Mouse (Mus musculus) midbrain, embryonic 10.5 days (tissue): ENCODE measurements around the gene Golga5. TPM values are rescaled to one million over a fixed set of nuclear protein-coding genes. Genes with fewer than 3 reads are reported as not detected.
A peak's percentile ranks its signal among the peaks of the same experiment; 100 is the strongest.

ENCODE experiments used
- DNase-seq: peaks from one replicate; pipeline ENCODE4 v3.0.0-alpha.2; 2017; ENCODE audit warnings: low spot score
- H3K27ac ChIP-seq: fragments of 300-500 bp; sonication (generic); replicated peaks from 2 replicates; pipeline ENCODE4 v1.5.1; 2016; ENCODE audit warnings: mild to moderate bottlenecking
- H3K27me3 ChIP-seq: fragments of 300-500 bp; sonication (generic); 2 replicates; pipeline ENCODE4 v1.6.1; 2016; ENCODE audit warnings: low read depth, mild to moderate bottlenecking; ENCODE audit not compliant: poor library complexity, severe bottlenecking
- H3K36me3 ChIP-seq: fragments of 300-500 bp; sonication (generic); 2 replicates; pipeline ENCODE4 v1.6.1; 2016; ENCODE audit warnings: mild to moderate bottlenecking, moderate library complexity
- H3K4me1 ChIP-seq: fragments of 300-500 bp; sonication (generic); 2 replicates; pipeline ENCODE4 v1.6.1; 2016
- H3K4me3 ChIP-seq: fragments of 300-500 bp; sonication (generic); 2 replicates; pipeline ENCODE4 v1.5.1; 2016; ENCODE audit warnings: mild to moderate bottlenecking, moderate library complexity
- H3K9me3 ChIP-seq: fragments of 300-500 bp; sonication (generic); replicated peaks from 2 replicates; pipeline ENCODE4 v1.6.1; 2016; ENCODE audit warnings: mild to moderate bottlenecking
- WGBS: fragments of 180-500 bp; shearing (Covaris S2); methylation state at CpG from one replicate; pipeline ENCODE4 v1.1.7; 2016; 5-methylcytosine and 5-hydroxymethylcytosine counted together
- polyA plus RNA-seq: library from polyadenylated mRNA; unstranded; fragments of >200 nt; fragmentation: Nextera tagmentation; extraction: Ambion mirVana; gene quantifications from 2 replicates; pipeline ENCODE4 v1.2.1, GENCODE M21; 2016

Gene Golga5
- polyA plus RNA-seq, 1 experiment from 2014 or later: 24.6 TPM

DNA sequence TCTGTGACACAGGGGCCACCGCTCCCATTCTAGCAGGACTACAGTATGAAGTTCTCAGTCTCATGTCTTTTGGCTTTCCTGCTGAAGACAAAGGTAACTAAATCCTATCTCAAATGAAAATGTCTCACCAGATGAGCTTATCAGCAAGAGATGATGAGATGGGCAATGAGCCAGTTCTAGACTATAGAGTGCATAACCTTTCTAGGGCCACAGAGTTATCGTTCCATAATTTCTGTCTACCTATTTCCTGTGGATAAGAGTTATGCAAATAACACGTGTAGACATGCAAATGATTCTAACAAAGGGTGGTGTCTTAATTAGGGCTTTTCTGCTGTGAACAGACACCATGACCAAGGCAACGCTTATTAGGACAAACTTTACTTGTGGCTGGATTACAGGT lies 34.8 kb upstream of the Golga5 start:
- Histone ChIP-seq H3K27me3 (no peaks in the 10 kb centered on the region), H3K9me3 (no peaks in the 10 kb centered on the region), H3K4me3 (no peak overlapping the region), H3K27ac (no peak overlapping the region), H3K4me1 (peaks cover 13% of the 10 kb centered on the region), H3K36me3 (no peaks in the 10 kb centered on the region)
- WGBS: 89% methylated on average over 4 of the region's 4 CpGs
- DNase-seq: no peak

GRCm38 (mm10) chr12:102436939-102437526 lies 31.9 kb upstream of the Golga5 start:
- WGBS: 86% methylated on average over 10 of the region's 10 CpGs
- no peak for DNase-seq
- no peaks in the 10 kb centered on the region for H3K36me3 ChIP-seq
- no peak overlapping the region for H3K4me3 ChIP-seq
- peaks cover 14% of the 10 kb centered on the region for H3K4me1 ChIP-seq
- H3K27ac ChIP-seq: no peak overlapping the region
- H3K27me3 ChIP-seq: no peaks in the 10 kb centered on the region
- no peaks in the 10 kb centered on the region for H3K9me3 ChIP-seq

- Histone ChIP-seq H3K4me1 (peaks cover 14% of the 10 kb centered on the region), H3K4me3 (no peak overlapping the region), H3K36me3 (no peaks in the 10 kb centered on the region), H3K27me3 (no peaks in the 10 kb centered on the region), H3K27ac (no peak overlapping the region), H3K9me3 (no peaks in the 10 kb centered on the region)
- 90% methylated on average over 5 of the region's 5 CpGs for WGBS
- no peak for DNase-seq
These were observed 31.0 kb upstream of the Golga5 start for GRCm38 (mm10) chr12:102437952-102438351.

DNA sequence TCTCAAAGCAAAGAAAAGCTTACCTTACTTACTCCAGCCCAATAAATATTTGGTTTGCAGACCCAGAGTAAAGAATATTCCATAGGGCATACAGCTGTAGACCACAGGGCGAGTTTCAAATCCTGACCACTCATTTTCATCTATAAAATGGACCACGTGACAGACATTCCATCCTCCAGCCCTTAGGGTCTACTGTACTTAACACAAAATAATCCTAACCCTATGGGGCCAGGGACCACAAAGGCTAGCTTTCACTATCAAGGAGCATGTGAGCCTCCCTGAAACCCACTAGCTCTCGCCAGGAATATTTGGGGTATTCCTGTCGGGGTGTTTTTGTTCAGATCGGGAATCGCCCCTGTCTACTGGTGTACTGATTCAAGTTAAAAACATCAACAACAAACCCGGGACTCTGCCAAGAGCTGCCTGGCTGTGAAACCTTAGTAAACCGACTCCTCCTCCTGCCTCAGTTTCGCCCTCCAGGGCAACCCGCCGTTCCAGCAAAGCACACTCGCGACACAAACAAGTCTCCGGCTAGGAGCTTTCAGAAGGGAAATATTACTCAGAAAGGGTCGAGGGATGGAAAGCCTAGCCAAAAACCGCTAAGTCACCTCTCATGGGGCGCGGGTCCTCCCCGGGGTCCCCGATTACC lies 29.8 kb upstream of the Golga5 start:
- WGBS: 5% methylated on average over 20 of the region's 20 CpGs
- Histone ChIP-seq H3K27me3 (no peaks in the 10 kb centered on the region), H3K9me3 (no peaks in the 10 kb centered on the region), H3K4me3 (peak overlapping the region; percentile 75), H3K36me3 (no peaks in the 10 kb centered on the region), H3K4me1 (peaks cover 14% of the 10 kb centered on the region), H3K27ac (peak overlapping the region; percentile 84)
- no peak for DNase-seq

DNA sequence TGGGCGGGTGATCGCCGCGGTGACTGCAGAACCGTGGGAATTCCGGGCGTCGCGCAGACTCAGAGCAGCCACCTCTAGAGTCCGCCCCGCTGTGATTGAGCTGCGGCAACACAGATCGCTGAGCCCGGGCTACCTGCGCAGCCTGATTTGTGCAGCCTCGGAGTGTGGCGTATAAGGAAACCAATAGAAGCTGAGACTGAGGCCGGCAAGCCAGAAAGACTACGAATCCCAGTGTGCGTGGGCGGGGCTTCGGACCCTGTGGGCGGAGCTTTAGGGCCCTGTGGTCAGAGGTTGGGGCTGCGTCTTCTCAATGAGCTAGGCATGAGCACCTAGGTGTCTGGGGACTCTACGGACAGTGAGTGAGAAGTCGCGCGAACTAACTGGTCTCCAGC lies 29.3 kb upstream of the Golga5 start, which contains the start of gene Lgmn:
TSS of gene Lgmn (minus strand) at position 182 of the 392 bp plus-strand sequence.
- Histone ChIP-seq H3K4me3 (peak within 1 kb of the TSS; percentile 75), H3K27ac (peak within 1 kb of the TSS; percentile 84), H3K4me1 (peaks cover 14% of the 10 kb centered on the region), H3K27me3 (no peaks in the 10 kb centered on the region), H3K9me3 (no peaks in the 10 kb centered on the region), H3K36me3 (no peaks in the 10 kb centered on the region)
- under 1% methylated on average over 28 of the region's 28 CpGs for WGBS
- peak; percentile 96 for DNase-seq

- Histone ChIP-seq H3K4me3 (no peak overlapping the region), H3K9me3 (no peaks in the 10 kb centered on the region), H3K36me3 (no peaks in the 10 kb centered on the region), H3K27ac (no peak overlapping the region), H3K4me1 (peaks cover 14% of the 10 kb centered on the region), H3K27me3 (no peaks in the 10 kb centered on the region)
- 87% methylated on average over 7 of the region's 7 CpGs for WGBS
- no peak for DNase-seq
These were observed 28.4 kb upstream of the Golga5 start for GRCm38 (mm10) chr12:102440551-102440950.

GRCm38 (mm10) chr12:102441141-102441540 lies 27.8 kb upstream of the Golga5 start:
- Histone ChIP-seq H3K27ac (no peak overlapping the region), H3K9me3 (no peaks in the 10 kb centered on the region), H3K36me3 (no peaks in the 10 kb centered on the region), H3K4me3 (no peak overlapping the region), H3K27me3 (no peaks in the 10 kb centered on the region), H3K4me1 (peaks cover 14% of the 10 kb centered on the region)
- 87% methylated on average over 6 of the region's 6 CpGs for WGBS
- DNase-seq: no peak

DNA sequence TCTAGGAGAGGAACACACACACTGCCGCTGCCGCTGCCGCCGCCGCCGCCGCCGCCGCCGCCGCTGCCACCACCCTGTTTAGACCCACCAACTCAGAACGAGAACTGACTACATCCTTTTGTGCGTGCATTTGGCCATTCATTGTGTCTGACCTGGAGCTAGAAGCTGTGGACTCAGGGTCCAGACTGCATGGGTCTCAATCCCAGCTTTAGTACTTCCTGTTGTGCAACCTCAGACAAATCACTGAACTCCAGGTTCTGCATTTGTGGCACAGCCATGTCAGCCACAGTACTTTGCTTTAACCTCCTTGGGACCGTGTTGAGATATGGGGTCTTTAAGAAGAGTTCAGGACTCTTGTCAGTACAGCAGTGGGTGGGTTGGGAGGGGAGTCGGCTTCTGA lies 26.3 kb upstream of the Golga5 start:
- no peaks in the 10 kb centered on the region for H3K36me3 ChIP-seq
- no peak overlapping the region for H3K27ac ChIP-seq
- no peak overlapping the region for H3K4me3 ChIP-seq
- WGBS: 88% methylated on average over 15 of the region's 15 CpGs
- H3K27me3 ChIP-seq: no peaks in the 10 kb centered on the region
- no peaks in the 10 kb centered on the region for H3K9me3 ChIP-seq
- H3K4me1 ChIP-seq: peaks cover 14% of the 10 kb centered on the region
- no peak for DNase-seq

DNA sequence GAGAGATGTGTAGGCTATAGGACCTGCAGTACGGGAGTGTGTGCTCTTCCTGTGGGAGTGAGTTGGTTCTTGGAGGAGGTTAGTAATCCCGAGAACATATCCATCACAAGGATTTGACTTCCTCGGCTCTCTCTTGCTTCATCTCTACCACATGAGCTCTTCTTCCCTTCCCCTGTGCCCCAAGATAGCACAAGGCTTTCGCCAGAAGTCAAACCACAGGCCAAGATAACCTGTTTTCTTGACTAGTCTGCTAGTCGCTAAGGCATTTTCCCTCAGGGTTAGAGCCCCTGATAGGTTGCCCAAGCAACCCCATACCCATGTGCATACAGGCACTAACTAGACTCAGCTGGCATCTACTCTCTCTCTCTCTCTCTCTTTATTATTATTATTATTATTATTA lies 25.3 kb upstream of the Golga5 start:
- Histone ChIP-seq H3K4me3 (no peak overlapping the region), H3K4me1 (peaks cover 5% of the 10 kb centered on the region), H3K36me3 (no peaks in the 10 kb centered on the region), H3K9me3 (no peaks in the 10 kb centered on the region), H3K27me3 (no peaks in the 10 kb centered on the region), H3K27ac (no peak overlapping the region)
- 82% methylated on average over 5 of the region's 5 CpGs for WGBS
- DNase-seq: no peak

GRCm38 (mm10) chr12:102445436-102445835 lies 23.5 kb upstream of the Golga5 start:
- H3K27me3 ChIP-seq: no peaks in the 10 kb centered on the region
- H3K4me1 ChIP-seq: no peaks in the 10 kb centered on the region
- no peak overlapping the region for H3K27ac ChIP-seq
- 79% methylated on average over 4 of the region's 4 CpGs for WGBS
- no peaks in the 10 kb centered on the region for H3K9me3 ChIP-seq
- H3K4me3 ChIP-seq: no peak overlapping the region
- H3K36me3 ChIP-seq: no peaks in the 10 kb centered on the region
- no peak for DNase-seq

DNA sequence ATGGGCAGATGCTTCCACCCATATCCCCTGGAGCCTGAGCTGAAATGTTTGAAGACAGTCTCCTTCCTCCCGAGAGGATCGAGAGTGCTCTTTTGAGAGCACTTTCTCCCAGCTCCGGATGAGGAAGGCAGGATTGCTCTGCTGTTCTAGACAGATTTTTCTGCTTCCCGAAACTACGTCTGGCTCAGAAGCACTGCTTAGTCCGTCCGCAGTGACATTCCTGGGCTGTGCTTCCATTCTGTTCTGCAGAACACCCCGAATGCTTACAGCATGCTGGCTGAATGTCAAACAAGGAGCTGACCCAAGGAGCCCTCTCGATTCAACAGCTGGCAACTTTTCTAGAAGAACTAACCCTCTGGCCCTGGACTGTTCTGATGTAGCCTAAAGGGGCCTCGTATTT lies 18.5 kb upstream of the Golga5 start:
- H3K4me1 ChIP-seq: no peaks in the 10 kb centered on the region
- H3K36me3 ChIP-seq: no peaks in the 10 kb centered on the region
- no peak overlapping the region for H3K4me3 ChIP-seq
- H3K27me3 ChIP-seq: no peaks in the 10 kb centered on the region
- no peaks in the 10 kb centered on the region for H3K9me3 ChIP-seq
- WGBS: 79% methylated on average over 10 of the region's 10 CpGs
- no peak for DNase-seq
- H3K27ac ChIP-seq: no peak overlapping the region

DNA sequence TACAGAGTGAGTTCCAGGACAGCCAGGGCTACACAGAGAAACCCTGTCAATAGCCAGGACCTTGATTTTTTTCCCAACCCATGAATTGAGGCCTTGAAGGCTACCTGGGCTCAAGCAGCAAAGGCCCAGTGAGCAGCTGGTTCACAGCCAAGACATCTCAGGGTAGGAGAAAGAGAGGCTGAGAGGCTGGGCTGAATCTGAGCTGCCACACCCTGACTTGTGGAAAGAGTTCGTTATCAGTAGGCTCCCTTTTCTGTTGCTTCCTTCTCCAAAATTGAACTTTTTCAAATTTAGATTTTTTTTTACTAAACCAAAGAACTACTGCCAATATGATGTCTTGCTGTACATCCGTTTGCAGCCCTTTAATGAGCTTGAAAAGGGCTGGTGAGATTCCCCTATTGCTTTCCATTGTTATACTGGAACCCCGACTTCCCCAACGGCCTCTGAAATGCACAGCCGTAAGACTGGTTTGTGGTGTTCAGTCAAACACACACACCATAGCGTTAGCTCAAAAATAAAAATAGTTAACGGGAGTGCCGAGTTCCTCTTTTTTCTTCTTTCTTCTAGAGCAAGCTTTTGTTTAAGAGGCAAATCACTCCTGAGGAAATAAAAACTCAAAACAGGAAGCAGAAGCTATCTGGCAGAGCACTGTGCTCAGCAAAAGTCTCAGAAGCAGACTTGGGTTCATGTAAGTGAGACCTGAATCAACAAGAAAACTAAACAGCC lies 17.6 kb upstream of the Golga5 start:
- no peak for DNase-seq
- Histone ChIP-seq H3K4me1 (no peaks in the 10 kb centered on the region), H3K4me3 (no peak overlapping the region), H3K27me3 (no peaks in the 10 kb centered on the region), H3K27ac (no peak overlapping the region), H3K36me3 (no peaks in the 10 kb centered on the region), H3K9me3 (no peaks in the 10 kb centered on the region)
- WGBS: 83% methylated on average over 8 of the region's 8 CpGs

DNA sequence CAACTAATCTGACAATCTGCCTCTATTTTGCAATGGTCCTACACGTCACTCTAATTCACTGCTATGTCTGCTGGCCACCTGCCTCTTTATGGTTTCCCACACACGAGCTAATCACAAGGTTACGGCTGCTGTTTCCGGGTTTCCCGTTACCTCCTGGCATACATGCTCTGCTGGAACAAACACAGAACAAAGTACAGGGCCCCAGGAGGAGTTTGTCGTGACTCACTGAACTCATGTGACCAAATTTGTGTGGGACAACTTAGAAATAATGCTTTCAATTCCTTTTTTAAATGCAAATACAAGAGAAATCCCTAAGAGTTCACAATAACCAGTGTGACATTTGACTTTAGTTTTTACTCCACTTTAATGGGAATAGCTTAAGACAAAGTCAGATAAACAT lies 15.4 kb upstream of the Golga5 start:
- H3K9me3 ChIP-seq: no peaks in the 10 kb centered on the region
- no peak overlapping the region for H3K27ac ChIP-seq
- WGBS: 77% methylated on average over 6 of the region's 6 CpGs
- H3K4me1 ChIP-seq: no peaks in the 10 kb centered on the region
- no peaks in the 10 kb centered on the region for H3K27me3 ChIP-seq
- no peaks in the 10 kb centered on the region for H3K36me3 ChIP-seq
- no peak for DNase-seq
- H3K4me3 ChIP-seq: no peak overlapping the region
